Mouse (Mus musculus) right cerebral cortex, adult 18-20 months (tissue): ENCODE results near the gene Gcnt4.

Experiments
- DNase-seq: peaks from one replicate; pipeline ENCODE4 v3.0.0; 2022; ENCODE audit warnings: mixed read lengths

The Gcnt4 gene

GRCm38 (mm10) chr13:96951880-96952279 lies 27.4 kb downstream of the Gcnt4 start:
- DNase-seq, result no peak

GRCm38 (mm10) chr13:96956466-96956865 lies 32.0 kb downstream of the Gcnt4 start:
- DNase-seq, result no peak

GRCm38 (mm10) chr13:96960019-96960418 lies 35.5 kb downstream of the Gcnt4 start:
- DNase-seq, result no peak

DNA sequence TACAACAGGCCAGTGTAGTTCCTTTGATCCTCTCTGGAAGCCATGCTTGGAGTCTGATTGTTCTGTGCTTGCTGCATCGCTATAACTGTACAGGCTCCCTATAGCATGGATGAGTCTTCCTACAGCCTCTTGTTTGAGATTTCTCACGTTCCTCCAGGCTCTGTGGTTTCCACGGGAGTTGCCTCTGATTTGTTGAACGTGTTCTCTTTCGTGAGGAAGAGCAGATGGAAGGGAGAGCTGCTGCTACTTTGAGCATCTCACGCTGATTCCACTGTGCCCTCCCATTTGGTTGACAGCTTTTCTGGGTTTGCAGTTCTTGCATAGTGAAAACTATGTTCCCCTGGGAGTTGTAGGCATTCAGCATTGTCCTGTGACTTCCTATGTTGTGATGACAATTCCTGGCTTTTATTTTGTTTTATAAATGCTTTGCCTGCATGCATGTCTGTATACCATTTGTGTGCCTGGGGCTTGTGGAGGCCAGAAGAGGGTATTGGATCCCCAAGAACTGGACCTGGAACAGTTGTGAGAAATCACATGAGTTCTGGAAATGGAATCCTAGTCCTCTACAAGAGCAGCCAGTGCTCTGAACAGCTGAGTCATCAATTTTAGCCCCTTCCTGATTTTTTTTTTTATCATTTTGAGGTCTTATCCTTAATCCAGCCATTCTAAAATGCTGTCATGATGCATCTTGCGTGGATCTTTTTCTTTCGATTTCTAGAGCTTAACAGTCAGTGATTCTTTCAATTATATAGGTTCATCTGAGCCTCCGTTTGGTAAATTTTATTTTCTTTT lies 37.1 kb downstream of the Gcnt4 start:
- DNase-seq, result peak; percentile 34

DNA sequence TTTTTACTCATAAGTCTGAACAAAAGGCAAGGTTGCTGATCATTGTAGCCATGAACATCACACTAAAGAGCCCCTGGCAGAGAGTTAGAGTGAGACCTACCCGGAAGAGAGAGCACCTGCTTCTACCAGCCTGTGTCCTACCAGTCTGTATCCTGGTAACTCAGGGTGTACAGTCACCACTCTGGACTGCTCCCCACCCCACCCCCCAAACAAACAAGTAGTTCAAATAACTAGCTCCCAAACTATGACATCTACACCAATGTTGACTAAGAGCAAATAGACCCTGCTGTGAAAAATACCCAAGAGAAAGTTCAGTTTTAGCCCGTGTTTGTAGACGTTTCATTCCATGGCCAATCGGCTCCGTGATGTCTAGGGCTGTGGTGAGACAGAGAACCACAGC lies 38.3 kb downstream of the Gcnt4 start:
- DNase-seq, result no peak

GRCm38 (mm10) chr13:96964981-96965380 lies 40.5 kb downstream of the Gcnt4 start:
- DNase-seq, result no peak

DNA sequence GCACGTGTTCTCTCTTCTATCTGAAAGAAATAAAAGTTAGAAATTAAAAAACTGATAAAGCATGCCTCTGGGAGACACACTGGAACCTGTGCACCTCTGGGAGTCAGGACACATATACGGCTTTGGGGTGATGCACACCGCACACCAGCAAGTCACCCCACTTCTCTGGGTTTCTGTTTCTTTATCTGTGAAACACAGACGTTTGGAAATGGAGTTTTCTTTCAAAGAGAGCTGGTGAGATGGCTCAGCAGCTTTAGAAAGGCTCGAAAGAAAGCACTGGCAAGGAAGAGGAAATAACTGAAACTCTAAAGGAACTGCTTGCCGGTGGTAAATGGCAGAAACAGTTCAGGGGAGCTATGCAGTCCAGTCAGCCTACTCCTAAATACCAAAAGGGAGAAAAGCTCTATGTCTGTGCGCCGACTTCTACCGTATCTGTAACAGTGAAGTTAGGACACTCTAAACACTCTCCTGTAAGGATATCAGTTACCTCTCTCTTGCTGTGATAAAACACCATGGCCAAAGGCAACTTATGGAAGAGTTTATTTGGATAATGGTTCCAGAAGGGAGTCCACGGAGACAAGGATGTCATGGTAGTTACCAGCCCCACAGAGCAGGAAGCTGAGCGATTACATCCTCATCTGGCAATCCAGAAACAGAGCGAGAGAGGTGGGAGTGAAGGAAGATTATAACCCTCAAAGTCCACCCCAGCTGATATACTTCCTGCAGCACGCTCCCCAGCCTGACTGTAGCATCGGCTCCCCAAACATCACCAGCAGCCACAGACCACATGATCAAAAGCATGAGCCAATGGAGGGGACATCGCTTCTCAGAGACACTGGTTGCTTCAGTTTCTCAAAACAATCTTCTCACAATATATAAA lies 42.0 kb downstream of the Gcnt4 start:
- DNase-seq, result no peak

DNA sequence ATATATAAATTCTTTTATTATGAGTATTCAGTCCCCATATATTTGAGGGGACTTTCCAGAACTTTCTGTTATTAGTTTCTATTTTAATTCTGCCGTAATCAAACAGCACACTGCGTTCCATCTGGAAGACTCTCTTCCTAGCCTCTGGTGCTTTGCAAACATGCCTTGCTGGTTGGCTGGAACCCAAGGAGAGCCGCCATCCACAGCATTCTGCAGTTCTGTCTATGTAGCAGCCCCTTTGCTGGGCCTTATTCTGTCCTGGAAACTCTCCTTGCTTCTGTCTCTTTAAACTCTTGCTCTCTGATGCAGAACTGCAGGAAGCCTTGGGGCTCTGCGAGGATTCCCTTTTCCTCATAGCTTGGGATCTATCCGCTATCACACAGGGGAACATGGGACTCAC lies 42.6 kb downstream of the Gcnt4 start:
- no peak for DNase-seq

DNA sequence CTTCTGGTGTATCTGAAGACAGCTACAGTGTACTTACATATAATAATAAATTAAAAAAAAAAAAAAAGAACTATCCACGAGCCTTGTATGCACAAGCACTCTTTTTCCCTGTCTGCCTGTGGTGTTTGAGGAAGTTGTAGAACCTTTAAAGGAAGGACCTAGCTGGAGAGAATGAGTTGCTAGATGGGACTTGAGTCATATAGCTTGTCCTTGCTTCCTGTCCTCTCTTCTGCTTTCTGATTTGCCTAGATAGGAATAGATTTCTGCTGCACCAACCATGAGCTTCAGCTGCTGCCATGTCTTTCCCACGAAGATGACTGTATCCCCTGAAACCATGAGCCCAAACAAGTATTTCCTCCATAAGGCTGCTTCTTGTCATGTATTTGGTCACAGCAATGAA lies 43.3 kb downstream of the Gcnt4 start:
- DNase-seq, result no peak

GRCm38 (mm10) chr13:96971076-96971475 lies 46.6 kb downstream of the Gcnt4 start:
- no peak for DNase-seq

DNA sequence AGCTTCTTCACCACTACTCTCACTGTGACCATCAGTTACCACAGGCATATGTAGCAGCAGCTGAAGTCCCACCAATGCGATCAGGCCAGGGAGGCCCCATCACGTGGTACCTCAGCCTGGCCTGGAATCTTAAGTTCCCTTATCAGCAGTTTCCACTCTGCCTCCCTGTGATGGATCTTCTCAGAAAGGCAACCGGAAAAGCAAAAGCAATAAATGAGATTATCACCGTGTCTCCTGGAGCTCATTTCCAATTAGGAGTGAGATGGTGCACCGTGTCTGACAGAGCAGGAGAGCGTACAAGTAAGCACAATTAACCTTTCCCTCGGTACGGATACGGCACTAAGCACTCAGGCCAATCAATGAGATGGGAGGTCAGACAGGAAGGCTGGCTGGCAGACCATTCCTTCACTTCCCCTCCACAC lies 47.4 kb downstream of the Gcnt4 start:
- no peak for DNase-seq

DNA sequence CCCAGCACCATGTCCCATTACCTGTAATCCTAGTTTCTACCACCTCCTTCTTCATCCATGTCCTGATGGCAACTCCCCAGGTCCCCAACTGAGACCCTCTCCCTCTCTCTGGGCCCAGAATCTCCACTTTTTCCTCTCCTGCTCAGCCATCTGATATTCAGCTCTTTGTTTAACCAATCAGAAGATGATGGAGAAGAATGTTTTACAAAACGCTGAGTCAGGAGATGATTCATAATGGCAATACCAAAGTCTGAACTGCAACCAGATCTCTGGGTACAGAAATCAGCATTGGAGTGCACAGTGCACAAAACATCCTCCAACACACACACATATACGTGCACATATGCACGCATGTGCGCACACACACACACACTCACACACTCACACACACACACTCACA lies 48.8 kb downstream of the Gcnt4 start:
- no peak for DNase-seq

- peak; percentile 8 for DNase-seq
Observed at GRCm38 (mm10) chr13:96976986-96977595, 52.6 kb downstream of the Gcnt4 start.

DNA sequence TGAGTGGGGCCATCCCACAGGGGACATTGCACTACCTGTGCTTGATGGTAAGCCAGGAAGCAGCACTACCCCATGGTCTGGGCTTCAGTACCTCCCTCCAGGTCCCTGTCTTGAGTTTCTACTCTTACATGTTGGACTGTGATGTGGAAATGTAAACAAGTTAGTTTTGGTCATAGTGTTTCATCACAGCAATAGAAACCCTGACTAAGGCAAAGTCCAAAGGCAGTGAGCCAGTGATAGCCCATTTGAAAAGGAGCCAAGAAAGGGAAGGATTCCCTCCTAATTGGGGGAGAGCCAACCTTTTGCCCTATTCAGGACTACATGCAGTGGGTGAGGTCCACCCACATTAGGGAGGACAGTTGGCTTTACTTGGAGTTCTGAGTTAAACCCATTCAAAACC lies 56.1 kb downstream of the Gcnt4 start:
- DNase-seq, result no peak

- no peak for DNase-seq
Observed at GRCm38 (mm10) chr13:96983251-96984126, 59.0 kb downstream of the Gcnt4 start.

- DNase-seq, result no peak
Observed at GRCm38 (mm10) chr13:96984688-96985087, 60.2 kb downstream of the Gcnt4 start.

DNA sequence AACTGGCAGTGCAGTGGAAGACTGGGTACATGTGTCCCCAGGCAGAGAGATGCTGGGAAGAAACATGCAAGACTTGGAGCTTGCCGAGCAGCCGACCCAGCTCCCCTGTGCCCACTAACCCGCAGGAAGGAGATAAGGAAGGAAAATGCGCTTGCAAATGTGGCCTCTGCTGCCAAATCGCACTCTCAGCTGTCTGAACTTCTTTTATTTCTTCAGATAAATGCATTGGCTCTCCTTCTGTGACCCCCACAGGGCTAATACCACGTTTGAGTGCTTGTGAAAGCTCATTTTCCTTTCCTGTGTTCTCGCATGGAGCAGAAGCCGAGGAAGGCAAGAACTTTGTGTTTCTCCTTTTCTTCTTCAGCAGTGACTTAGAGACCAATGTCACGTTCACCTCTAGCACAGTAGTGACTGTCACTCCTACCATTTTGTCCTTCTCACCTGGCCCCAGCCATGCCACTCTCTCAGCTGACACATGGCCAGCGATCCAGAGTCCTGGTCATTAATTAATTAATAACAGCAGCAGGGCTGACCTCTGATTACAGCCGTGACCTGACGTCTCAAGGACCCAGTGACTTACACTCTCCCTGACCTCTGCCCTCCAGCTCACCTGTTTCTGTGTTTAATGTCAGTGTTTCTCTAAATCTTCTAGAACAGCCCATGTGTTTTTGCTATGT lies 61.2 kb downstream of the Gcnt4 start:
- DNase-seq, result no peak

GRCm38 (mm10) chr13:96989129-96989528 lies 64.6 kb downstream of the Gcnt4 start:
- DNase-seq, result no peak

- DNase-seq, result no peak
Observed at GRCm38 (mm10) chr13:96990045-96990444, 65.6 kb downstream of the Gcnt4 start.

GRCm38 (mm10) chr13:96990561-96991265 lies 66.2 kb downstream of the Gcnt4 start:
- no peak for DNase-seq

GRCm38 (mm10) chr13:96993291-96993989 lies 69.0 kb downstream of the Gcnt4 start:
- no peak for DNase-seq
